Mouse (Mus musculus) cortical plate, adult 2 months (tissue): ENCODE measurements around the gene Grip1. TPM values are rescaled to one million over a fixed set of nuclear protein-coding genes. Genes with fewer than 3 reads are reported as not detected.

Source experiments
- H3K27ac ChIP-seq: fragments of 200-500 bp; 2 replicates; pipeline ENCODE4 v1.5.1; 2012; ENCODE audit warnings: low read length, control low read depth, inconsistent platforms; ENCODE audit not compliant: insufficient read depth
- H3K4me1 ChIP-seq: fragments of 200-500 bp; 2 replicates; pipeline ENCODE4 v1.6.1; 2011; ENCODE audit warnings: low read length; ENCODE audit not compliant: control insufficient read depth, insufficient read depth
- H3K4me3 ChIP-seq: fragments of 200-500 bp; 2 replicates; pipeline ENCODE4 v1.5.1; 2011; ENCODE audit warnings: mild to moderate bottlenecking, low read length, control low read depth; ENCODE audit not compliant: insufficient read depth
- CTCF ChIP-seq: fragments of 200-500 bp; IDR thresholded peaks from 2 replicates; pipeline ENCODE4 v1.5.1; 2011; ENCODE audit warnings: mild to moderate bottlenecking, control low read depth, low read length; ENCODE audit not compliant: insufficient read depth; ENCODE audit errors: extremely low read depth
- POLR2A ChIP-seq: fragments of 200-500 bp; IDR thresholded peaks from 2 replicates; pipeline ENCODE4 v1.6.1; 2011; ENCODE audit warnings: mild to moderate bottlenecking, low read length, control low read depth; ENCODE audit not compliant: insufficient read depth; ENCODE audit errors: extremely low read depth
- polyA plus RNA-seq: library from polyadenylated mRNA; depleted of rRNA; stranded (reverse); fragments of >200 nt; gene quantifications from 2 replicates; pipeline ENCODE4 v1.2.3, GENCODE M21; 2012

Gene Grip1
- polyA plus RNA-seq, 1 experiment = 7.8 TPM

- TF ChIP-seq POLR2A (no peak), CTCF (no peak)
- Histone ChIP-seq H3K4me1 (0 out of 2 replicates have a peak, but pooled peaks cover 1% of the 10 kb centered on the region), H3K4me3 (no peak overlapping the region), H3K27ac (no peak overlapping the region)
These were observed 479.7 kb downstream of the Grip1 start for GRCm38 (mm10) chr10:119933362-119933761.

GRCm38 (mm10) chr10:119935231-119935630 is 481.6 kb downstream of the Grip1 start:
- no peak for TF ChIP-seq CTCF
- no peak for TF ChIP-seq POLR2A
- Histone ChIP-seq H3K27ac (no peak overlapping the region), H3K4me1 (0 out of 2 replicates have a peak, but pooled peaks cover 1% of the 10 kb centered on the region), H3K4me3 (no peak overlapping the region)

DNA sequence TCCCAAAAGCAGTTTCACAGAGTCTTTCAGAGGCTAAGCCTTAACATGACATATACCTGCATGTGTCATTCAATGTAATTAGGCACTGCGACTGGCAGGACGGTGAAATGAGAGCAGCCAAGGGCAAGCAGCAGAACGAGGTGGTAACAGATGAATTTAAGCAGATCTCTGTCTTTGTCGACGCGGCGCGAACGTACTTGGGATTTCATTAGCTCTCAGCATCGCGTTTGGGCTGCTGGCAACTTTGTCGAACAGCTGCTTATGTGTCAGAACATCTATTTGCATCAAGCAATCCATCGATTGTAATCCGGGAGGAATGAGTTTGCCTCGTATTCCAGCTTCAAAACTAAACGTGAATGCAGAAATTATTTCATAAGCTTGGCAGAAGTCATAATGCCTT is 483.9 kb downstream of the Grip1 start:
- no peak overlapping the region for H3K27ac ChIP-seq
- TF ChIP-seq POLR2A (no peak), CTCF (no peak)
- no peak overlapping the region for H3K4me3 ChIP-seq
- 0 out of 2 replicates have a peak, but pooled peaks cover 1% of the 10 kb centered on the region for H3K4me1 ChIP-seq

DNA sequence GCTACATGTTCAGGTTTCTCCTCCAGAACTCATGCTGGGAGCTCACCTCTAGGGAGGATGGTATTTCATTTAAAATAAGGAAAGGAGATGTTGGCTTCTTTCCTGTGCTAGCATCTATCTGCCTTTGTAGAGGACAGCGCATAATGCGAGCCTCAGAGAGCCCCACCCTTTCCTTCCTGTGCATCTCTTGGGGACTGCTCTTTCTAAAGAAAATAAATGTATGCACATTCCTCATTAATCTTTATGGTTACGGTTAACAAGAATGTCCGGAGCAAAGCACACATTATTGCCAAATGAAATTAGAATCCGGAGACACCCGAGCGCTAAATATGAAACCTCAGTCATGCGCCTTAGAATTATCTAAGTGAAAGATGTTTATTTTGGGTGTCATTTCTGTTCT is 490.3 kb downstream of the Grip1 start:
- no peak for TF ChIP-seq CTCF
- no peak for TF ChIP-seq POLR2A
- H3K27ac ChIP-seq = no peak overlapping the region
- no peaks in the 10 kb centered on the region for H3K4me1 ChIP-seq
- H3K4me3 ChIP-seq = no peak overlapping the region

DNA sequence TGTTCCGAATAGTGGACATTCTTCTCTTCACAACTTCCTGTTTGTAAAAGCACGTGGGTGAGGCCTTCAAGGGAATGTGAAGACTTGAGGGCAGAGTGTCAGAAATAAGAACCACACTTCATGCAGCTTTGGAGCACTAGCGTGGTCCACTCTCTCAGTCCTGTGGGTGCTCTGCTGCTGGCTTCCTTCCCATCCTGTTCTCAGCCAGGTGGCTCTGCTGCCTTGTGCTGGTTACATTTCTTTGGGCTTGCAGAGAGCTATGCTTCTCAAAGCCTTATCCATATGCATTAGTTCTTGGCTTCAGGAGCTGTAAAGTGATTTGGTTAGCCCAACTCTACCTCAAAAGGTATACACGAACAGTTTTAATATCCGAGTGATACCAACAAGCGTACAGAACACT is 497.8 kb downstream of the Grip1 start:
- Histone ChIP-seq H3K27ac (no peak overlapping the region), H3K4me3 (no peak overlapping the region), H3K4me1 (no peaks in the 10 kb centered on the region)
- TF ChIP-seq CTCF (no peak), POLR2A (no peak)

DNA sequence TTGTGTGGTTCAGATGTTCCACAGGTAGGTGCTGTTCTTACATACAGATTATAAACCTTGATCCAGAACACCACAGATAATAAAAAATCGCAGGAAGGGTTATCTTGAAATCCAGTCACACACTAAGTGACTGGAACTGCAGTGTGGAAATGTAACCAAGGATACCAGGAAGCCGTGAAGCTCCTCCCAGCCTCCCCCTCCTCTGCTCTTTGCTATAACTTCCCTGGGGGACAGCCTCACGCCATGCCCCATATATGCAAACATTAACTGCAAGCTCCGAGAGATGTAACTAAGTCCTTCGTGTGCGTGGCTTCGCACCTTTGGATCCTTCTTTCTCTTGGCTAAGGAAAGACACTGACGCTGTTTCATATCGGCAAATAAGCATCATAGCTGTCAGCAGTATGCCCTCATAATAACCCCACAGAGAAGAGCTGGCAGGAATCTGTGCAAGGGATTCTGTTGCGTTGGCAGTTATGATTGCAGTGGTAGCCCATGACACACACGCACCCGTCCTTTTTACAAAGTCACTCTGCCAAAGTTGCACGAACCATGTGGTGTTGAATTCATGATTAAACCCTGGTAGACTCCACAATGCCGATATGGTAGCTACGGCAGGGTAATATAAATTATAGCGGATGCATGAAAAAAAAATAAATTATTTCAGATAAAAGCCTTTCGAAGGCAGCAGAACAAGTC is 503.8 kb downstream of the Grip1 start:
- Histone ChIP-seq H3K27ac (no peak overlapping the region), H3K4me3 (no peak overlapping the region), H3K4me1 (no peaks in the 10 kb centered on the region)
- no peak for TF ChIP-seq POLR2A
- no peak for TF ChIP-seq CTCF

DNA sequence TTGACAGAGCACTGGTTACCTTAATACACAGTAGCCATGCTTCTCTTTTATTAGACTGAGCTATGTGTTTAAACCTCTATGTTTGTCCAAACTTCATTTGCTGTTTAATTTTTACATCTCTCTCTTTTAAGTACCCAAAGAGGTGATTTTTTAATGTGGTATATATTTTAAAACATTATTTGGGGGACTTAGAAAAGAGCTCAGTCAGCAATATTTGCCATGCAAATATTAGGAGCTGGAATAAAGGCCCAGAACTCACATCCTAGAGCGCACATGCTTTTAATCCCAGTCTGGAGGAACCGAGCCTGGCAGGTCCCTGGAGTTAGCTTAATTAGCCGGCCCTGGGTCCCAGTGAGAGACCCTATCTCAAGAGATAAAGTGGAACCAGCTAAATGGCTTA is 507.3 kb downstream of the Grip1 start:
- Histone ChIP-seq H3K4me3 (no peak overlapping the region), H3K4me1 (no peaks in the 10 kb centered on the region), H3K27ac (no peak overlapping the region)
- TF ChIP-seq CTCF = no peak
- no peak for TF ChIP-seq POLR2A

- Histone ChIP-seq H3K27ac (no peak overlapping the region), H3K4me1 (no peaks in the 10 kb centered on the region; the same call in 1 of the 2 replicates), H3K4me3 (no peak overlapping the region)
- no peak for TF ChIP-seq POLR2A
- no peak for TF ChIP-seq CTCF
These were observed 512.7 kb downstream of the Grip1 start for GRCm38 (mm10) chr10:119966321-119966720.

GRCm38 (mm10) chr10:119979396-119979795 is 525.8 kb downstream of the Grip1 start:
- no peak for TF ChIP-seq CTCF
- no peak for TF ChIP-seq POLR2A
- H3K27ac ChIP-seq = no peak overlapping the region
- no peak overlapping the region for H3K4me3 ChIP-seq
- no peaks in the 10 kb centered on the region for H3K4me1 ChIP-seq

- Histone ChIP-seq H3K4me1 (no peaks in the 10 kb centered on the region), H3K27ac (no peak overlapping the region), H3K4me3 (no peak overlapping the region)
- TF ChIP-seq CTCF = no peak
- TF ChIP-seq POLR2A = no peak
These were observed 526.4 kb downstream of the Grip1 start for GRCm38 (mm10) chr10:119980032-119980431.

DNA sequence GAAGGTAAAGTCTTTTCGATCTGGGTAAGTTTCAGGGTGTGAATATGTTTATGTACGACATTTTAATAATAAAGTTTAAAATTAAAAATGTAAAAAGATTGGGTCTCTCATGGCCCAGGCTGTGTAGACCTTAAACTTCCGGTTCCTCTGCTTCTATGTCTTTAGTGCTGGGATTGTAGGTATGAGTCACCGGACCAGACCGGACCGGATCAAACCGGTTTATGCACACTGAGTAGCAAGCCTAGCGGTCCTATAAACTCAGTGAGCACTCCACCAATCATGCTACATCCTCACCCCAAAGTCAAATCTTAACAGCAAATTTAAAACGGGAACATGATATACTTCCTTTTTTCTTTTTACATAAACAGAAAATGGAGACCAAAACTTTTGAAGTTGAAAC is 530.7 kb downstream of the Grip1 start:
- TF ChIP-seq POLR2A = no peak
- no peak for TF ChIP-seq CTCF
- Histone ChIP-seq H3K4me1 (no peaks in the 10 kb centered on the region), H3K4me3 (no peak overlapping the region), H3K27ac (no peak overlapping the region)
